Mouse (Mus musculus): ENCODE results near the gene Pax3.

Pax3 gene

GRCm38 (mm10) chr1:78093619-78094018, 103.3 kb downstream of the Pax3 start:
- no peak for DNase-seq (ENCODE audit: extremely low spot score, low read depth, low spot score)

- DNase-seq (ENCODE audit: extremely low spot score, low read depth, low spot score): no peak
Measured at GRCm38 (mm10) chr1:78088646-78089045, 108.3 kb downstream of the Pax3 start.

GRCm38 (mm10) chr1:78081761-78082160, 115.2 kb downstream of the Pax3 start:
- no peak for DNase-seq (ENCODE audit: extremely low spot score, low read depth, low spot score)

- no peak for DNase-seq (ENCODE audit: extremely low spot score, low read depth, low spot score)
Measured at GRCm38 (mm10) chr1:78060850-78061249, 136.1 kb downstream of the Pax3 start.

GRCm38 (mm10) chr1:78057939-78058338, 139.0 kb downstream of the Pax3 start:
- DNase-seq (ENCODE audit: extremely low spot score, low read depth, low spot score): no peak

GRCm38 (mm10) chr1:78053677-78054076, 143.3 kb downstream of the Pax3 start:
- DNase-seq (ENCODE audit: extremely low spot score, low read depth, low spot score): no peak
